Mouse (Mus musculus) heart, adult 9 months (tissue): Measurements from ENCODE around the gene Pip4k2a.

Experiments
- DNase-seq, 2 experiments: peaks; one replicate each; pipeline ENCODE4 v3.0.0; 2022; ENCODE audit warnings: low spot score in 2 of 2

Pip4k2a gene

GRCm38 (mm10) chr2:18923806-18924595, 73.9 kb downstream of the Pip4k2a start:
- DNase-seq, result no peak

- DNase-seq, result no peak
These were observed 74.8 kb downstream of the Pip4k2a start for GRCm38 (mm10) chr2:18923098-18923649.

DNA sequence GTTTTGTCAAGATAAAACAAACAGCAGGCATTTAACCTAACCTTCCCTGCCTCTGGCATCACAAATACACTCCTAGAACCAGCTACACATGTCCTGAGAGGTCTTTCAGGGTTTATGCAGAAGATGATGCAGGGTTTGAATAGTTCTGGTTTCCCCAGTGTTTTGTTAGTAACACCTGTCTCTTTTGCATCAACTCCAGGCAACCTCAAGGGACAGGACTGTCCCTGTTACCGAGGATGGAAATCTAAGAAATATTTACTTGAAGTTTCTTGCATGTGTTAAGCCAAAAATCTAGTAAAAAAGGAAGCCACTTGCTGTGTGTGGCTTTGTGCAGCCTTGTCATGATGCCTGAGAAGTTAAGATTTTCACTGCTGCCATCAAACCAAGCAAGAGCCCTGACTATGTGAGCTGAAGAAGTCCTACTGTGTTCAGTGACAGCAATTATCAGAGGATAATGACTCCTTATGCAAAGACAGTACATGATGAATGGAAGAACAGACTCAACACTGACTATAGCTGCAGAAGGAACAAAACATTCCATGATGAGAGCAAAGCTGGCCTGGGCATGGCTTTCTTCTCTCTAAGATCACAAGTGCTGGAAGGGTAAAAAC, 76.3 kb downstream of the Pip4k2a start:
- DNase-seq, result no peak

DNA sequence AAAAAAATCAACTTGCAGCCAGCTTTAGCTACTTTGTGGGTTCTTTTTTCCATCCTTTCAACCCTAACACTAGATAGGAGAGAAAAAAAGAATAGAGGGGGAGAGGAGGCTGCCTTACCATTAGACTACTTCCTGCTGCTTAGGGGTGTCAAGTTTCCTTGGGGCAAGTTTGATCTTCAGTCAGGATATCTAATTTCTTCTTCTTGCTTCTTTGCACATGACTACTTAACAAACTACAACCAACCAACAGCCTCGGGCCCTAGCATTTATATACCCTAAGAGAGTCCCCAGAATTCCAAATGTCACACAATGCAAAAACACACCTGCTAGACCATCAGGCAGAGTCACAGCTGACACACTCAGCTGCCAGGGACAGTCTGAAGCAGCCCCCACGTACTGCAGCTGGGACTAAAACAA, 77.5 kb downstream of the Pip4k2a start:
- DNase-seq, result no peak

- no peak for DNase-seq
These were observed 78.0 kb downstream of the Pip4k2a start for GRCm38 (mm10) chr2:18919797-18920354.

- no peak for DNase-seq
These were observed 80.1 kb downstream of the Pip4k2a start for GRCm38 (mm10) chr2:18917838-18918237.

DNA sequence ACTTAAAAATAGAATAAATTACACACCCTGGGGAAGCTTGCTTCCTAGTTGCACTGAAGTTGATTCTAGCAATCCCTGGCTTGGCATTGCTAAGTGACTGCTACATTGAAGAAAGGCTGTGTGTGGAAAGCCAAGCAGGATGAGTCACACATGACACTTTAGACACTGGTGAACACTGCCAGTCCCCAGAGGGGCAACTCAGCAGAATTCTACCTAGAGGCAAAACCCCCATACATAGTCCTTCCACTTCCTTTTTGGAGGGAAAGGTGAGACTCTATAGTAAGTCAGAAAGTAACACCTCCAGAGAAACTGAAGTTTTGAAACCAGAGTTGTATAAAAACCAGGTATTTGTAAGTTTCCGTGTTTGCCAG, 80.6 kb downstream of the Pip4k2a start:
- DNase-seq, result no peak

DNA sequence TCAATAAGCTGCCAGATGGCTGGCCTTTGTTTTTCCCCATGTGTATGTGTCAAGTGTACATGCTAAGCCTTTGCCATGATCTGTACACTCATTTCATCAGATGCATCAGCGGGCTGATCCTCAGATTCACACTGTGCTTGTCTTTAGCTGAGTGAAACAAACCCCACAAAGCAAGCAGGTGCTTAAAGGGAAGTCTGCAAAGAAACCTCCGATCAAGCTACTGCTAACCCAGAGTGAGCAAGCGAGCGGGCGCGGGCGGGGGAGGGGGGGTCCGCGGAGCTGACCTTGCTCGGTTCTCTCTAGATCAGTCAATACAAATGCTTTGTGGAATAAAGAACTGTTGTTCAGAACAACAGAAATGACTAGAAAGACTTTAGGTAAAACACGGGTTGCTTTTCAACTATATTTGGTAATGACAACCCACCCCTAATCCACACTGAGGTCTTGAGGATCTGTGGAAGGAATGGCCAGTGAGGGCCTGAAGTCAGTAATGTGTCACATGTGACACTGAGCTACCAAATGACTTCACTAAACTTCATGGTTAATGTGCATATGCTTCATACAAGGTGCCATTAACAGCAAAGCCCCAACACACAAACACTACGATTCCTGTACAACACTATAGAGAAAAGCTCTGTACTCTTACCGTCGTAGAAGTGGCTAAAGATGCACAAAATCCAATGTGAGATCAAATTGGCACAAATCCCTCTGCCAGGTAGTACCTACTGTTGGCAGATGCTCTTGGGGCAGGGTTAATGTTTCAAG, 81.1 kb downstream of the Pip4k2a start:
- no peak for DNase-seq

DNA sequence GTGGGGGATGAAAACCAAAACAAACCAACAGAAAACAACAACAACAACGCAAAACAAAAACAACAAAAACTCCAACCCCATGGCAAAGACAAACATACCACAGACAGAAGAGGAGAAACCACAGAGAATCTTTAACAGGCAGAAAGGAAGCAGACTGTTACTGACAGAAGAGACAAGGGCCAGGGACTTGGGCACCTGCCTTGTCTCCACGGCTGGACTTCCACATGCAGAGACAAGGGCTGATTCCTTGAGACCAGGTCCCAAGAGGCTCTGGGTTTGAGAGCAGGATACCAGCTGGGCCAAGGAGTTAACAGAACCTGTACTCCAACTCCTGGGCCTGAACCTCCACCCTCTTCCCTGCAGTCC, 81.9 kb downstream of the Pip4k2a start:
- no peak for DNase-seq

DNA sequence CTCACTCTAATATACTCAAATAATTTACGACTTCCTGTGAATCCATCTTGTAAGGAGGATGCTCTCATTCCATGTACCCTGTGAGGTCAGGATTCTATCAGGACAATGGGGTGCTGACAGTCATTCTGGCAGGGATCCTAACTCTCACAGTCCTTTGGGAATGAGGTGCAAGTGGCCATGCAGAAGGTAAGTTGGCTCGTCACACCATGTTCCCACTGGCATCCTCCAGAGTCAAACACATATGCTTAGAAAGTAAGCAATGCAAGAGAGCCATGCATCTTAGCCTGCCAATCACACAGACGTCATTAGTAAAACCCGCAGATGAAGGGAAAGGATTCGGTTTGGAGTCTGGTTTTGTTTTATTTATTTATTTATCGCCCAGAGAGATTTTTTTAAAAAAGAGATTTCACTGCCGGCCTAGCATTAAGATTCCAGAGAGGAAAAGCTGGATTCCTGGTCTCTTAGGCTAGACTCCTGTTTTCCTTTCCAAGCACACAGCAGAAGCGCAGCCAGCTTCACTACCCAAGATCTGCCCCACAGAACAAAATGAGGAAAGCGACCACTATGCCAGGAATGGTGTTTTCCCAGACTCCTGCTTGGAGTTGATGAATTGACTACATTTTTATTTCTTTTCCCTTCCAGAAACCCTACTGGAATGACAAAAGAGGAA, 82.4 kb downstream of the Pip4k2a start:
- no peak for DNase-seq

- no peak for DNase-seq
These were observed 83.2 kb downstream of the Pip4k2a start for GRCm38 (mm10) chr2:18914750-18915149.

GRCm38 (mm10) chr2:18913642-18914041, 84.3 kb downstream of the Pip4k2a start:
- DNase-seq, result no peak

DNA sequence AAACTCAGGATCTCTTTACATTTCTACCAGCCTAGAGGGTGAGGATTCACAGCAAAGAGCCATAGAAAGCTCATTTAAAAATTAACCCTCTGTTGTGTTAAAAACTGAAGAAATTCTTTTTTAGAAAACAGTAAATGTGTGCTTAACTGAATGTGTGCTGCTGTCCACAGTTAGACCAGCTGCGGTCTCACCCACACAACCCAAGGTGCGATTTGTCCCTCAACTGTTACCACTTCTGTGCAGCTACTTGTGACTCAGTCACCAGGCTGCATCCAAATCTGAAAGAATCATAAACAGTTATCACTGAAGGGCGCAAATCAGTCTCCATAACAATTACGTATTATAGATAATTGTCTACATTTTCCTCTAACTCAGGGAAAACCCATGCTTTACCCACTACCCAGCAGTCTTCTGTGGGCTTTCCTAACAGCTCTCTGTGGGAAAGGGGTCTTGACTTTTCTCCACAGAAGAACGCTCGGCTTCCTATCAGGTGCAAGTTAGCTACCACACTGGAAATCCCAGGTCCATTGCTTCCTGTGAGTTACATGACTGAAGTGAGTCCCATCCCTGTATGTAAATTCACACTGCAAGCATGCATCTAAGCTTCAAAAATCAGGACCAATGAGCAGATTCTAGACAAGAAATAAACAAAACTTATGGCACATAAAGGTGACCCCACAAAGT, 86.5 kb downstream of the Pip4k2a start:
- no peak for DNase-seq

DNA sequence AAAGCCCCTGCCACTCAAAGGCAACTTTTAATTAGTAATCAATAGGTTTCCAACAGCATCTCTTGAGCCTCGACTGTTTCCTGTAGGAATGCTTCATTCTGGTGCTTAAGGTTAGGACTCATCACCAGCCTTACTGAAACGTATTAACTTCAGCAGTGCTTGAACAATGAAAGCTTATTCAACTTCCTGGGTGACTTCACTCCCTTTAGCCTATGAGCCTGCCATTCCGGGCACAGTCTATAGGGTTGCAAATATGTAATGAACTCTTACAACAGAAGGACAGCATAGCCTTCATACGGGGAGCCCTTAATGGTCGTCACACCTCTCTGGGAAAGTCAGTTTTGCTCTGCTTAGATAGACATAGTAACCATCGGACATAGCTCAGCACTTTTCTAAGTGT, 87.7 kb downstream of the Pip4k2a start:
- DNase-seq, result no peak

- DNase-seq, result no peak
These were observed 88.2 kb downstream of the Pip4k2a start for GRCm38 (mm10) chr2:18909713-18910112.

DNA sequence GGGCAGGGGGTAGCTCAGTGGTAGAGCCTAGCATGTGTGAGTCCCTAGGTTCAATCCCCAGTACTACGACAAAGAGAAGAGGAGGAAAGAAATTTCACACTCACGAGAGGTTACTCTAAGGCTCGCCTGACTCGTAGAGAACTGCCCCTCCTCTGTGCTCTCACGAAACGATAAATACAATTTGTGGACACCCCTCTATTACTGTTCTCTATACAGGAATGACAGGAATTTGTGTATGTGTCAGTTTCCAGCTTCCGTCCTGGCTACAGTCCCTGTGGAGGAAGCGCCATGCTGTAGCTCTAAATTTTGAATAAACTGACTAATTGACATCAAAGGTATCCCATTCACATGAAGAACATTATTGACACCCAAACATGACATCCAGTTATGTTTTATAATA, 90.7 kb downstream of the Pip4k2a start:
- no peak for DNase-seq

DNA sequence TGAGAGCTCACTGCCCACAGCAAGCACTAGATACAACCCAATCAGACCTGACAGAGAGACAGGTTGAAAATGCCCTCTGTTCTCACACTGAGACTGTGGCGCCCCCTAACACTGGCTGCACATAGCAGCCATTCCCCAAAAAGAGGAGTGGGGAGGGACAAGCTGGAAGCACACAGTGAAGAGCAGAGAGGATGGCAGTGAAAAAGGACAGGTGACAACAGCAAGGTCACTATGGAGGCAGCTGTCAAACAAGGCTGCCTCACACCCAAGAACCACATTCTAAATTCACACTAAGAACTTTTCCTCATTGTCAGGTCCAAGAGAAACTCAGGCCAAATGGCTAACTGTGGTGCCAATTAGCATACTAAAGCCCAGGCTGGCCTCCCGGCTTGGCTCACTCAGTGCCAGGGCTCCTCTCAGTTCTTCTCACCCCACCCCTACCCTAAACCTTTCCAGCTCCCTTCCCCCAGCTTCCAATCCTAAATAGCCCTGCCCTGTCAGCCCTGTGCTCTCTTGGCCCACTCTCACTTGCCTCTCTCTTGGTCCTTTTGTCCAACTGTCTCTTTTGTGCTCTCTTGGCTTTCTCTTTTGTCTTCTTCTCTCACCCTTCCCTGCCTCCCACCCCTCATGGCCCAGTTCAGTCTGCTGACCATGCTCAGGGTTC, 91.4 kb downstream of the Pip4k2a start:
- no peak for DNase-seq

DNA sequence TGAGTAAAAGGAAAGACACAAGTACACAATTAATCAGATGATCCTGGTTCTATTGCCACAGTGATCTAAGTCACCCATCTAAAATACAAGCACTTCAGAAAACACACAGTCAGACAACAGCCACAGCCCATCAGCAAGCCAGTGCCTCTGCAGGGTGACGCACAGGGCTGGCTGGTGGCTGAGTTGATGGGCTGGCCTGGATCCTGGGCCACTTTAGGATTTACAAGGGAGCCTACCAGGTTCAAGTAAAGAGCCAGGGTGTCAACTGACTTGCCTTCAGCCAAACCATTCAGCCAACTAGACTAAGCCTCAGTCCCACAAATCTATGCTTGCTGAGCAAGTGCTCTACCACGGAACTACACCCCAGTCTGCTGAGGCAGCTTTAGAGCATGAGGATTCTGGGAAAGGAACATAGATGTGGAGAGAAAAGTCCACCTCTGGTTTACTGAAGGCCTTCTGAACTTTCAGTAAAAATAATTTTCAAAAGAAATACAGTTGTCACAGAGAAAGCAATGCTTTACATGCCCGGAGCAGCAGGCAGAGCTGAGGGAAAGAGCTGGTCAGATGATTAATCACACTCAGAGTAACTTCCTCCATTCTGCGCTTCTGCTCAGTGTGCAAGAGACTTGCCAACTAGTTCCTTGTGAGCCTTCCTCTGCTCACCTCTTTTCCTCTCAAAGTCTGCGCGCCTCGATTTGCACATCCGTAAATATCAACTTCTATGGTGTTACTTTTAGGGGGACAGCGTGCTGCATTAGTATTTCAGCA, 94.4 kb downstream of the Pip4k2a start:
- no peak for DNase-seq

DNA sequence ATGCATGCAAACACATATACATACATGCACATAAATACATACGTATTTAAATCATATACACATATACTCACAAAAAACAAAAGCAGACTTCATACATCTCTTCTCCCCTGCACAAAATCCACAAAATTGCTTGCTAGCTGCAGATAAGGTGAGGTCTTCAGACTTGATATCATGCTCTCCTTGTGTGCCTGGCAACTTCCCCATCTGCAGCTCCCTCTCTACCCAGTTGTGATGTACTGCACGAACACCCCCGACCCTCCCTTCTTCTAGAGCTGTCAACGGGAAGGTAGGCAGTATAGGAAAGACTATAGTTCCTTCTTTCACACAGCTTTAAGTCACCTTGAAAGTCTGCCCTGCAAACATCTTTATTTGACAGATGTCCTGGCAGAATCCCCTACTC, 96.8 kb downstream of the Pip4k2a start:
- DNase-seq, result no peak

DNA sequence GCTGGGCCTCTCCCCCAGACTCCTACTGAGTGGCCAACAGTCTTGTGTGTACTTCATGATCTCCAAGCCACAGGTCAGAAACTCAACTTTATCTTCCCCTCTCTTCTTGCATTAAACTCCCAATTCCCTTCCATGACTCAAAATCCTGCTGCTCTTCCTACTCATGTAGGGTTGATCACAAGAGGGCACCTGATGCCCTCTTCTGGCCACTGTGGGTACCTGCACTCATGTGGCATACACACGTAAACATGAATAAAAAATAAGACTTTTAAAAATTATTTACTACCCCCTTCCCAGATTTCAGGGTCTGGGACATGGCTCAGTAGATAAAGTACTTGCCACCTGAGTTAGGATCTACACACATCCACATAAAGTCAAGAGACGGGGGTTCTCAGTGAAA, 97.3 kb downstream of the Pip4k2a start:
- DNase-seq, result no peak
